Mouse (Mus musculus): ENCODE data around the gene Igsf21. TPM values are rescaled to one million over a fixed set of nuclear protein-coding genes. Genes with fewer than 3 reads are reported as not detected.

The Igsf21 gene
- polyA plus RNA-seq, 1 experiment from 2014 or later = 2.9 TPM

DNA sequence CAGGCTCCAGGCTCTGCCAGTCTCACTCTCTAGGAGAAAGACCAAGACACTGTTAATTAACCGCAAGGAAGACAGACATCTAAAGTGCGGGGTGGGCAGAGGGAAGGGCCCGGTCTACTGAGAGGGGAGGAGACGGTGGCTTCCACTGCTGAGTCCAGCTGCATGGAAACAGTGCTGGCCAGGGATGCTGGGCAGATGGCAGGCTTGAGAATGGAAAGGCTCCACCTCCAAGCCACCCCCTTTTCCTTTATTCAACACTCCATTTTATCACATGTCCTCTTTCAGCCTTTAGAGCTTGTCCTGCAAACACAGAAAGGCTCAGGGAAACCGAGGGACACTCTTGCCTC, 216.6 kb downstream of the Igsf21 start:
- H3K36me3 ChIP-seq = no peaks in the 10 kb centered on the region
- peaks cover 10% of the 10 kb centered on the region; the same call in 1 of the 2 replicates for H3K27me3 ChIP-seq
- 41% methylated on average over 5 of the region's 5 CpGs for WGBS
- peaks cover 13% of the 10 kb centered on the region for H3K4me1 ChIP-seq
- H3K9ac ChIP-seq = no peak overlapping the region
- H3K9me3 ChIP-seq = no peaks in the 10 kb centered on the region
- H3K4me2 ChIP-seq (replicated peaks) = no peak overlapping the region
- H3K4me3 ChIP-seq = no peak overlapping the region
- 0 out of 2 replicates have a peak, but pooled peaks have one; percentile 38 for ATAC-seq (ENCODE audit: insufficient number of reproducible peaks, insufficient read depth, low FRiP score, low TSS enrichment)
- 0 out of 2 replicates have a peak overlapping the region, but pooled peaks have one; percentile 67 for H3K27ac ChIP-seq

DNA sequence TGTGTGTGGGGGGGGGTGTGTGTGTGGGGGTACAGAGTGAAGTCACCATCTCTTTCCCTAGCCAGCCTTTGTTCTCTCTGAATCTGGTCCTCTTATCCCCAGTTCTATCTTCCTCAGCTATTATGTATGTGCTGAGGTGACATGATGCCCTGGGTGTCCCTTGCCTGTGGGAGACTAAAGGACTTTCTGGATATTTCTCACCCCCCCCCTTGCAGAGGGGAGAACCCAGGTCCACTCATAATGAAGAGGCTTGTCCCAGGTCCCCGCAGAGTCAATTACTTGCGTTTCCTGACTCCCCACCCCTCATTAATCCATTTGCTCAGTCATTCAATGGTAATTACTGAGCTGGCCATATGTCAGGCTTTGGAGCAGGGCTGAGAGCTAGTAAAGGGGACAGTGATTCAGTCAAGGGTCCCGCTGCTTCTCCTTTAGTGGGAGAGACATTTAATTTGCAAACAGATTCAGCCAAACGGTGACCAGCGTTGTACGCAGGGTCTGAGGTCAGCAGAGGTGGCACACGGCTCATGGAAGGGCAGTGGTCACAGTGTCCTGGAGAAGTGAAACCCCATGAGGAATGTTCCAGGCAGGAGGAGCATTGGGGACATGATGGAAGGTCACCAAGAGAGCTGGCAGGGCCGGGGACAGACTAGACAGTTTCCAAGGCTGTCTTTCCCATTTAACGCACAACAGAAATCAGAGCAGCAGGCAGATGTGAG, 217.1 kb downstream of the Igsf21 start:
- H3K27ac ChIP-seq = 0 out of 2 replicates have a peak overlapping the region, but pooled peaks have one; percentile 67
- ATAC-seq (ENCODE audit: insufficient number of reproducible peaks, insufficient read depth, low FRiP score, low TSS enrichment) = no peak
- peaks cover 13% of the 10 kb centered on the region for H3K4me1 ChIP-seq
- H3K4me2 ChIP-seq (replicated peaks) = no peak overlapping the region
- 42% methylated on average over 9 of the region's 9 CpGs for WGBS
- peaks cover 8% of the 10 kb centered on the region; the same call in 1 of the 2 replicates for H3K27me3 ChIP-seq
- no peaks in the 10 kb centered on the region for H3K9me3 ChIP-seq
- no peak overlapping the region for H3K9ac ChIP-seq
- no peak overlapping the region for H3K4me3 ChIP-seq
- no peaks in the 10 kb centered on the region for H3K36me3 ChIP-seq

GRCm38 (mm10) chr4:140023833-140024232, 222.8 kb downstream of the Igsf21 start:
- WGBS = 78% methylated on average over 6 of the region's 6 CpGs
- H3K27me3 ChIP-seq = peaks cover 5% of the 10 kb centered on the region; the same call in 1 of the 2 replicates
- H3K4me2 ChIP-seq (replicated peaks) = no peak overlapping the region
- H3K4me1 ChIP-seq = no peaks in the 10 kb centered on the region
- no peaks in the 10 kb centered on the region for H3K36me3 ChIP-seq
- no peak overlapping the region for H3K9ac ChIP-seq
- no peak overlapping the region for H3K27ac ChIP-seq
- no peak for ATAC-seq (ENCODE audit: insufficient number of reproducible peaks, insufficient read depth, low FRiP score, low TSS enrichment)
- no peaks in the 10 kb centered on the region for H3K9me3 ChIP-seq
- H3K4me3 ChIP-seq = no peak overlapping the region

DNA sequence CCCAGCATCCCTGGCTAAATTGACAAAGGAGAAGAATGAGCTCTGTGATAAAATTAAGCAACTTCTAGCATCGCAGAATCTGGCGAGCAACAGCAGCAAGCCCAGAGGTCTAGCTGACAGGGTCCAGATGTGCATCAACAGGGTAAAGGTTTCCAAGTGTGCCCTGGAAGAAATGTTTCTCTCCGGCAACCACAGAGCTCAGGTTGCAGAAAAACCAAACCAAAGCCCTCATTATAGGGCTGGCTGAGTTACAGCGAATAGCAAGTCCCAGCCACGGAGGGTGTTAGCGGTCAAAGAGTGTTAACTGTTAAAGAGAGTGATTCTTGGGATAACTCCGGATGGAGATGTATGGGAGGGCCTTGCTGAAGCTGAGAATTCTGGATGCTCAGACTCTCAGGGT, 230.7 kb downstream of the Igsf21 start:
- Histone ChIP-seq H3K4me2 (replicated peaks) (no peak overlapping the region), H3K27me3 (peaks cover 8% of the 10 kb centered on the region), H3K9me3 (no peaks in the 10 kb centered on the region), H3K36me3 (no peaks in the 10 kb centered on the region), H3K4me3 (no peak overlapping the region), H3K4me1 (peaks cover 4% of the 10 kb centered on the region), H3K9ac (no peak overlapping the region), H3K27ac (no peak overlapping the region)
- ATAC-seq (ENCODE audit: insufficient number of reproducible peaks, insufficient read depth, low FRiP score, low TSS enrichment) = no peak
- WGBS = 21% methylated on average over 7 of the region's 7 CpGs

DNA sequence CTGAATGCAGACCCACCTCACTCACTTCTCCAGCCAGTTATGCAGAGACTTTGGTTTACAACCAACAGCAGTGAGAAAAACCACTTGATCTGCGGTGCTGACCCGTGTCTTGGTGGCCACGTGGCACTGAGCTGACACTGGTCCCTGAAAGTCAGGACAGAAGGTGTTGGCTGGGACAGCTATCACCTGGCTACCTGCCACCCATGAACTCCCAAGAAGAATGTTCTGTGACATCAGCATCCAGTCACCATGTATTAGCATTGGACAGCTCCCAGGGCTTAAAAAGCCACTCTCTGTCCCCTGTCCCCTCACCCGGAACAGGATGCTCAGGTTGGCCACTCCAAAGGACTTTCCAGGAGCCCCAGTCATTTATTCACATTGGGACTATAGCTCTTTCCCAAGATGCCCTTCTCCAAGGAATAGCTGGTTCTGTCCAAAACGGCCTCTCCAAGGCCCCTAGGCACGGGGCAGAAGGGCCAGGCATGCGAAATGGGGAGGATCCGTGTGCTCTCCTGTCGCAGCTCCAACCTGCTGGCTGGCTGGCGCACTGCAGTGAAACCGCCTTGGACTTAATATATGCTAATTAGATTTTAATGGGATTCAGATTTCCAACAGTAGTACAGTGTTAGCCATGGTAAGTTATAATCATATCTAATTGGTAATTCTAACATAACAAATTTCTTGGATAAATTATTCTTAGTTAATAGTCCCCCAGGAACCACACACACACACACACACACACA, 235.7 kb downstream of the Igsf21 start:
- no peak overlapping the region for H3K27ac ChIP-seq
- no peaks in the 10 kb centered on the region for H3K4me1 ChIP-seq
- H3K9me3 ChIP-seq = no peaks in the 10 kb centered on the region
- WGBS = 63% methylated on average over 11 of the region's 11 CpGs
- H3K9ac ChIP-seq = no peak overlapping the region
- no peak overlapping the region for H3K4me2 ChIP-seq (replicated peaks)
- no peak for ATAC-seq (ENCODE audit: insufficient number of reproducible peaks, insufficient read depth, low FRiP score, low TSS enrichment)
- no peaks in the 10 kb centered on the region for H3K36me3 ChIP-seq
- no peak overlapping the region for H3K4me3 ChIP-seq
- H3K27me3 ChIP-seq = peaks cover 3% of the 10 kb centered on the region; the same call in 1 of the 2 replicates

DNA sequence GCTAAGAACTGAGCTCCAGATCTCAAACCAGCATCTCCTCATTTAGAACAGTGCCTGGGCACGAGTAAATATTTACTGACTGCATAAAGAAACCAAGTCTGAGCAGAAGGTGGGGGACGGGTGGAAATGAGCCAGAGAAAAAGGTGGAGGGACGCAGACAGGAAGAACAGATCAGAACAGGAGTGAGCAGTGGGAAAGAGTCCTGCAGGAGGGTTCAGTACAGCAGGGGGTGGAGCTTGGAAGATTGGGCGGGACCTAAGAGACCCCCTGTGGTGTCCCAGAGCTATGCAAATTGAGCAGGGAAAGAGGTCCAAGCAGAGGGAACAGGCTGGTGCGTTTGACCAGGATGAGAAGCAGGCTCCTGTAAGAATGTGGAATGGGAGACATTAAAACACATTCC, 241.7 kb downstream of the Igsf21 start:
- H3K27ac ChIP-seq = no peak overlapping the region
- no peak overlapping the region for H3K9ac ChIP-seq
- H3K4me3 ChIP-seq = no peak overlapping the region; the same call in 1 of the 2 replicates
- peaks cover 37% of the 10 kb centered on the region for H3K27me3 ChIP-seq
- 17% methylated on average over 5 of the region's 5 CpGs for whole genome bisulfite sequencing
- peak overlapping the region; percentile 44 for H3K4me2 ChIP-seq (replicated peaks)
- no peaks in the 10 kb centered on the region for H3K9me3 ChIP-seq
- H3K4me1 ChIP-seq = no peaks in the 10 kb centered on the region
- no peak for ATAC-seq (ENCODE audit: insufficient number of reproducible peaks, insufficient read depth, low FRiP score, low TSS enrichment)
- no peaks in the 10 kb centered on the region for H3K36me3 ChIP-seq

GRCm38 (mm10) chr4:140004170-140004569, 242.4 kb downstream of the Igsf21 start:
- H3K9me3 ChIP-seq = no peaks in the 10 kb centered on the region
- H3K27me3 ChIP-seq = peaks cover 37% of the 10 kb centered on the region
- peak overlapping the region; percentile 23 for H3K4me3 ChIP-seq
- H3K4me2 ChIP-seq (replicated peaks) = peak overlapping the region; percentile 44
- ATAC-seq (ENCODE audit: insufficient number of reproducible peaks, insufficient read depth, low FRiP score, low TSS enrichment) = peak; percentile 79; the same call in 1 of the 2 replicates
- H3K36me3 ChIP-seq = no peaks in the 10 kb centered on the region
- WGBS = 17% methylated on average over 12 of the region's 12 CpGs
- no peak overlapping the region for H3K27ac ChIP-seq
- no peak overlapping the region for H3K9ac ChIP-seq
- H3K4me1 ChIP-seq = no peaks in the 10 kb centered on the region

- WGBS = 11% methylated on average over 12 of the region's 12 CpGs
- no peak overlapping the region for H3K27ac ChIP-seq
Measured at GRCm38 (mm10) chr4:140002069-140002468, 244.5 kb downstream of the Igsf21 start.

GRCm38 (mm10) chr4:140000911-140001310, 245.7 kb downstream of the Igsf21 start:
- Histone ChIP-seq H3K27me3 (peaks cover 37% of the 10 kb centered on the region), H3K27ac (no peak overlapping the region), H3K9me3 (no peaks in the 10 kb centered on the region), H3K36me3 (no peaks in the 10 kb centered on the region), H3K4me1 (no peaks in the 10 kb centered on the region), H3K4me2 (replicated peaks) (no peak overlapping the region), H3K9ac (no peak overlapping the region), H3K4me3 (no peak overlapping the region)
- 53% methylated on average over 5 of the region's 5 CpGs for WGBS
- ATAC-seq (ENCODE audit: insufficient number of reproducible peaks, insufficient read depth, low FRiP score, low TSS enrichment) = no peak

More at GRCm38 (mm10) chr4:140002069-140002468, 244.5 kb downstream of the Igsf21 start:
- no peaks in the 10 kb centered on the region for H3K36me3 ChIP-seq
- ATAC-seq (ENCODE audit: insufficient number of reproducible peaks, insufficient read depth, low FRiP score, low TSS enrichment) = no peak
- H3K4me2 ChIP-seq (replicated peaks) = no peak overlapping the region
- H3K9me3 ChIP-seq = no peaks in the 10 kb centered on the region
- H3K4me1 ChIP-seq = no peaks in the 10 kb centered on the region
- no peak overlapping the region for H3K4me3 ChIP-seq
- H3K27me3 ChIP-seq = peaks cover 37% of the 10 kb centered on the region
- no peak overlapping the region for H3K9ac ChIP-seq

DNA sequence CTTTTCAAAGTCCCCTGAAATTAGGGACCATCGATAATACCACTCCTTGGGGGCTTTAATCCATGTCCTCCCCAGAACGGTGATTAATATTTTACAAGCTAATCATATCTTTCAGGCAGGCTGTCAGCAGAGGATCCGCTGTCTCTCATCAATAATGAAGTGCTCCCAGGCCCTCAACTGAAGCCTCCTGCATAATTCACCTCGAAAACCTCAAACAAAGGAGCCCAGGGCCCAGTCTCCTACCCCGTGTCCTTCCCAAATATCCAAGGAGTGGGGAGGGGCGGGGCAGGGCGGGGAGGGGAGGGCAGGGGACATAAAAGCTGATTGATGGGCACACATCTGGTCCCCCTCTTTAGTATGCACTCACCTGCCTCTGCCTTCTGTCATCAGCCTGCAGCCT, 247.6 kb downstream of the Igsf21 start:
- H3K4me1 ChIP-seq = 0 out of 2 replicates have a peak, but pooled peaks cover 3% of the 10 kb centered on the region
- no peaks in the 10 kb centered on the region for H3K9me3 ChIP-seq
- peaks cover 29% of the 10 kb centered on the region for H3K27me3 ChIP-seq
- no peak overlapping the region for H3K4me2 ChIP-seq (replicated peaks)
- no peak overlapping the region for H3K27ac ChIP-seq
- ATAC-seq (ENCODE audit: insufficient number of reproducible peaks, insufficient read depth, low FRiP score, low TSS enrichment) = no peak
- H3K9ac ChIP-seq = no peak overlapping the region
- no peak overlapping the region for H3K4me3 ChIP-seq
- WGBS = 62% methylated on average over 7 of the region's 7 CpGs
- H3K36me3 ChIP-seq = no peaks in the 10 kb centered on the region

DNA sequence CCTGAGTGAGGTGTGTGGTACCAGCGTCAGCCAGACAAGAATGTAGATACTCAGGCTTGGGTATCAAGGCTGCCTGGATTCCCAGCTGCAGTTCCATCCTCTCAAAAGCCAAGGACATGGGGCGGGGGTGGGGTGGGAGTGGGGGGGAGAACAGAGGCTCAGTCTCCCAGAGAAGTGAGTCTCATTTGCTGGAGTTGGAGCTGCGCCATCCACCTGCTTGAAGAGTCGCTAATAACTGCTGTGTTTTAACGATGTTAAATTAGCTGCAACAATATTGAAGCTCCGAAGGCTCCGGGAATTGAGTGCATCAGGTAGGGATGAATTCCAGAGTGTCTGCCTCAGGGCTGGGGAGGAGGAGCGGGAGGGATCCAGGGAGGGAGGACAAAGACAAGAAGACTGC, 250.9 kb downstream of the Igsf21 start:
- Histone ChIP-seq H3K36me3 (no peaks in the 10 kb centered on the region), H3K27ac (no peak overlapping the region), H3K4me1 (peaks cover 12% of the 10 kb centered on the region), H3K27me3 (peaks cover 1% of the 10 kb centered on the region; the same call in 1 of the 2 replicates), H3K4me3 (no peak overlapping the region), H3K9ac (no peak overlapping the region), H3K9me3 (no peaks in the 10 kb centered on the region), H3K4me2 (replicated peaks) (no peak overlapping the region)
- WGBS = 46% methylated on average over 8 of the region's 8 CpGs
- no peak for ATAC-seq (ENCODE audit: insufficient number of reproducible peaks, insufficient read depth, low FRiP score, low TSS enrichment)
